Mouse (Mus musculus): Measurements from ENCODE around the gene Enox2.

DNA sequence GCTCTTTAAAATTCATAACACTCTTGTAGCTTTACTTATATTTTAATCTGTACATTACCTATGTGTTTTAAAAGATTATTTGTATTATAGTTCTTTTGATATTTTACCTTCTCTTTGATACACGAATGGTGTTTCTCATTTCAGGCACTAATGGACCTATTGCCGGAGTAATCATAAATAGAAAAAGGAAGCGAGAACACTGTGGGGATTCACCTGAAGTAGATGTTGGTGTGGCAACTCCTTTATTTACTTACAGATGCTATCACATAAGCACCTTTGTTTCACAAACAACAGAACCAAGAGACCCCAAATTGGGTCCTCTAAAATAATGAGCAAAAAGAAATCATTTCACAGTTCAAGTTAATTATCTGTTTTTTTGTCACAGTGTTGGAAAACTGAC, 109.4 kb downstream of the Enox2 start:
- TF ChIP-seq CTCF (IDR thresholded peaks at IDR 0.05; ENCODE audit: low read depth) (no peak), EP300 (IDR thresholded peaks at IDR 0.05; ENCODE audit: low read depth) (no peak)
